Mouse (Mus musculus) lung, postnatal 0 days (tissue): ENCODE results near the gene Gpr137. TPM values are rescaled to one million over a fixed set of nuclear protein-coding genes. Genes with fewer than 3 reads are reported as not detected.
A peak's percentile ranks its signal among the peaks of the same experiment; 100 is the strongest.

Source experiments
- ATAC-seq: fragments of 200-750 bp; cut with Nextera tagmentation; 2 replicates; pipeline ENCODE4 v1.8.0; 2017; ENCODE audit warnings: moderate library complexity
- DNase-seq: peaks from one replicate; pipeline ENCODE4 v3.0.0-alpha.2; 2016; ENCODE audit warnings: low spot score
- H3K27ac ChIP-seq: fragments of 300-500 bp; sonication (generic); 2 replicates; pipeline ENCODE4 v1.5.1; 2014; ENCODE audit warnings: antibody characterized with exemption, mild to moderate bottlenecking, low read length, mixed read lengths
- H3K27me3 ChIP-seq: fragments of 300-500 bp; sonication (generic); replicated peaks from 2 replicates; pipeline ENCODE4 v1.6.1; 2014; ENCODE audit warnings: low read length, mixed read lengths; ENCODE audit not compliant: insufficient read depth
- H3K36me3 ChIP-seq: fragments of 300-500 bp; sonication (generic); 2 replicates; pipeline ENCODE4 v1.6.1; 2014; ENCODE audit warnings: low read length, mixed read lengths; ENCODE audit not compliant: insufficient read depth
- H3K4me1 ChIP-seq: fragments of 300-500 bp; sonication (generic); 2 replicates; pipeline ENCODE4 v1.6.1; 2014; ENCODE audit warnings: antibody characterized with exemption, low read depth, low read length, mixed read lengths; ENCODE audit not compliant: insufficient read depth
- H3K4me2 ChIP-seq: fragments of 300-500 bp; sonication (generic); replicated peaks from 2 replicates; pipeline ENCODE4 v1.6.1; 2014; ENCODE audit warnings: low read depth, mild to moderate bottlenecking, low read length, moderate library complexity, mixed read lengths
- H3K4me3 ChIP-seq: fragments of 300-500 bp; sonication (generic); 2 replicates; pipeline ENCODE4 v1.5.1; 2014; ENCODE audit warnings: low read depth, low read length
- H3K9ac ChIP-seq: fragments of 300-500 bp; sonication (generic); replicated peaks from 2 replicates; pipeline ENCODE4 v1.6.1; 2014; ENCODE audit warnings: low read depth, mild to moderate bottlenecking
- H3K9me3 ChIP-seq: fragments of 300-500 bp; sonication (generic); 2 replicates; pipeline ENCODE4 v1.6.1; 2016; ENCODE audit warnings: low read length, mixed read lengths
- CTCF ChIP-seq: IDR thresholded peaks from 2 replicates; pipeline ENCODE4 v1.5.1; 2016; ENCODE audit warnings: antibody characterized with exemption, mild to moderate bottlenecking
- EP300 ChIP-seq: IDR thresholded peaks from 2 replicates; pipeline ENCODE4 v1.6.1; 2016; ENCODE audit warnings: antibody characterized with exemption, mild to moderate bottlenecking, control low read depth
- WGBS: fragments of 180-500 bp; shearing (Covaris S2); extraction: QIAGEN DNeasy Blood & Tissue Kit; methylation state at CpG from one replicate; pipeline ENCODE4 v1.1.7; 2014; 5-methylcytosine and 5-hydroxymethylcytosine counted together
- polyA plus RNA-seq: library from polyadenylated mRNA; unstranded; fragments of >200 nt; fragmentation: Nextera tagmentation; extraction: Ambion mirVana; gene quantifications from 2 replicates; pipeline ENCODE4 v1.2.1, GENCODE M21; 2015

Gpr137 gene
- polyA plus RNA-seq, 1 experiment from 2014 or later = 33.5 TPM

DNA sequence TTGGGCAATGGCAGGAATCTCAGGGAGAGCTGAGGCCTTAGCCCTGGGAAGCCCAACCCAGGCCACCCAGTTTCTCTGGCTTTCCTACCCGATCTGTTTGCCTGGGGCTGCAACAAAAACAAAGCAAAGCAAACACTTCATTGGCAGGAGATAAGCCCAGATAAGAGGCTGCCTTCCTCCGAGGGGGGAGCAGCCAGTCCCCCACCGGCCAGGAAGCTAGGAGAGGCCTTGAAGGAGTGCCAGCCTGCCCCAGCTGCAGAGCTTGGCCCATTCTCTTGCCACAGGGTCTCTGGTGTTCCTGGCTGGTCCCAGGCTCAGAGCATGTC is 10.4 kb upstream of the Gpr137 start:
- peak; percentile 91 for DNase-seq

DNA sequence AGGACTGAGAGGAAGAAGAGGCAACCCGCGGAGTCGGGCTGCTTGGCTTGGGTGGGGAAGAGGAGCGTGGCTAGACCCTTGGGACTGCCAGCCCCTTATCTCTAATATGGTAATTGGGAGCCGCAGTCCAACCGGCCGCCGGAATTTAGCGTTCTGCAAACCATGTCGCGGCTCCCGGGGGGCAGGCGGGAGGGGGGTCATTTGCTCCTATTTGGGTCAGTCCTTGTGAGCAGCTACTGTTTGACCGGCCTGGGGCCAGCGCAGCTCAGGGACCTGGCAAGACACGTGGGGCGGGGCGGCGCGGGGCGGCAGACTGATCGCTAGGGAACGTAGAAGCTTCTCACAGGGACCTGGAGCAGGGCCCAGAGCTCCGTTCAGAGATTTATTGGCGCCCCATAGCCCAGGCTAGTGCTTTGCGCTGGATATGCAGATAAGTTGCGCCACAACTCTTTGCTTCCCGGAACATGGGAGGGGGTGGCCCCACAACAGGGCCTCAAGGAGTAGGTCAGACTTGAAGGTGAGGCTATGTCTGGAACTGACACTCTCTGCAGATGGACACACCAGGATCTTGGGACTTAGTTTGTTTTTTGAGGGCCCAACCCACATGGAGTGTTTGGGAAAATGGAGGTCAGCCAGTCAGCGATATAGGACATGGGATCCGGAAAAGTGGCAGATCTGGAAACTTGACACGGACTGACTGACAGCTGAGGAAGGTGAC is 9.9 kb upstream of the Gpr137 start:
- H3K4me1 ChIP-seq = peaks cover 16% of the 10 kb centered on the region; the same call in 1 of the 2 replicates
- peak overlapping the region; percentile 72 for H3K9ac ChIP-seq
- H3K4me3 ChIP-seq = peak overlapping the region; percentile 64
- peak overlapping the region; percentile 91 for H3K4me2 ChIP-seq
- DNase-seq = peak; percentile 93
- under 1% methylated on average over 31 of the region's 31 CpGs for WGBS
- no peak for TF ChIP-seq CTCF
- no peak; the same call in 1 of the 2 replicates for TF ChIP-seq EP300
- peak overlapping the region; percentile 99 for H3K27ac ChIP-seq
- no peaks in the 10 kb centered on the region for H3K27me3 ChIP-seq
- ATAC-seq = peak; percentile 71
- H3K36me3 ChIP-seq = 0 out of 2 replicates have a peak, but pooled peaks cover 16% of the 10 kb centered on the region
- H3K9me3 ChIP-seq = no peaks in the 10 kb centered on the region

More for the DNA sequence above, 10.4 kb upstream of the Gpr137 start:
- H3K27ac ChIP-seq = peak overlapping the region; percentile 99
- 6% methylated on average over 3 of the region's 3 CpGs for WGBS
- TF ChIP-seq EP300 = peak; percentile 59
- TF ChIP-seq CTCF = no peak
- no peaks in the 10 kb centered on the region for H3K9me3 ChIP-seq
- H3K36me3 ChIP-seq = peaks cover 20% of the 10 kb centered on the region; the same call in 1 of the 2 replicates
- no peaks in the 10 kb centered on the region for H3K27me3 ChIP-seq
- H3K4me2 ChIP-seq = peak overlapping the region; percentile 91
- ATAC-seq = peak; percentile 60
- peak overlapping the region; percentile 43 for H3K9ac ChIP-seq
- H3K4me1 ChIP-seq = peaks cover 16% of the 10 kb centered on the region; the same call in 1 of the 2 replicates
- peak overlapping the region; percentile 8; the same call in 1 of the 2 replicates for H3K4me3 ChIP-seq

- Histone ChIP-seq H3K27ac (peak overlapping the region; percentile 99), H3K9ac (peak overlapping the region; percentile 72), H3K4me2 (peak overlapping the region; percentile 91), H3K4me3 (peak overlapping the region; percentile 64), H3K36me3 (0 out of 2 replicates have a peak, but pooled peaks cover 9% of the 10 kb centered on the region), H3K27me3 (no peaks in the 10 kb centered on the region), H3K4me1 (peaks cover 16% of the 10 kb centered on the region; the same call in 1 of the 2 replicates), H3K9me3 (no peaks in the 10 kb centered on the region)
- under 1% methylated on average over 35 of the region's 35 CpGs for WGBS
- TF ChIP-seq EP300 (peak; percentile 96), CTCF (no peak; the same call in 1 of the 2 replicates)
- ATAC-seq (peak; percentile 78), DNase-seq (peak; percentile 99)
Observed at GRCm38 (mm10) chr19:6951381-6951968, 9.2 kb upstream of the Gpr137 start.

DNA sequence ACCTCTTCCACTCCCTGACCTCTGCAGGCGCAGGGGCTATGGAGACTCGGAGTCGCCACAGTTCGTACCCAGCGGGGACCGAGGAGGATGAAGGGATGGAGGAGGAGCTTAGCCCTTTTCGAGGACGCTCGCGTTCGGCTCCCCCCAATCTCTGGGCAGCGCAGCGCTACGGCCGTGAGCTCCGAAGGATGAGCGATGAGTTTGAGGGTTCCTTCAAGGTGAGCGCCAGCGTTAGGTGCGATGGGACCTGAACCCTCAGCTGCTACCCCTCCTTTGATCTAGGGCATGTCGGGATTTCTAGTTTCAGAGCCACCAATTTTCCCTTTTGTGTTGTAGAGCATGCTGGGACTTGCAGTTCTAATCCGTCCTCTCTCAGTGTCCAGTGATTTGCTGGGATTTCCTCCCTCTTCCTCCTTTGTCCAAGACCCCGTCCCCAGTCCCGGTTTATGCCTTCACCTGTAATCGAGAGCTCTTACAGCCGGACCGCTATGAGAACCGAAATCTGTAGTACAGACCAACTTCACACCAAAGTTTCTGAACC is 8.4 kb upstream of the Gpr137 start:
- ATAC-seq (peak; percentile 3; the same call in 1 of the 2 replicates), DNase-seq (peak; percentile 75)
- Histone ChIP-seq H3K27ac (peak overlapping the region; percentile 99), H3K4me1 (peaks cover 16% of the 10 kb centered on the region; the same call in 1 of the 2 replicates), H3K27me3 (no peaks in the 10 kb centered on the region), H3K9me3 (no peaks in the 10 kb centered on the region), H3K36me3 (0 out of 2 replicates have a peak, but pooled peaks cover under 1% of the 10 kb centered on the region), H3K4me3 (peak overlapping the region; percentile 64), H3K4me2 (peak overlapping the region; percentile 91), H3K9ac (peak overlapping the region; percentile 69)
- under 1% methylated on average over 26 of the region's 28 CpGs for WGBS
- TF ChIP-seq CTCF (no peak), EP300 (no peak)

GRCm38 (mm10) chr19:6949951-6950350 is 7.7 kb upstream of the Gpr137 start:
- Histone ChIP-seq H3K4me1 (peaks cover 16% of the 10 kb centered on the region; the same call in 1 of the 2 replicates), H3K27ac (no peak overlapping the region), H3K9ac (peak overlapping the region; percentile 69), H3K36me3 (no peaks in the 10 kb centered on the region), H3K9me3 (no peaks in the 10 kb centered on the region), H3K4me3 (peak overlapping the region; percentile 64), H3K4me2 (peak overlapping the region; percentile 91; the same call in 1 of the 2 replicates), H3K27me3 (no peaks in the 10 kb centered on the region)
- ATAC-seq = no peak
- TF ChIP-seq CTCF = no peak
- TF ChIP-seq EP300 = no peak
- WGBS = 62% methylated on average over 5 of the region's 5 CpGs
- DNase-seq = no peak

DNA sequence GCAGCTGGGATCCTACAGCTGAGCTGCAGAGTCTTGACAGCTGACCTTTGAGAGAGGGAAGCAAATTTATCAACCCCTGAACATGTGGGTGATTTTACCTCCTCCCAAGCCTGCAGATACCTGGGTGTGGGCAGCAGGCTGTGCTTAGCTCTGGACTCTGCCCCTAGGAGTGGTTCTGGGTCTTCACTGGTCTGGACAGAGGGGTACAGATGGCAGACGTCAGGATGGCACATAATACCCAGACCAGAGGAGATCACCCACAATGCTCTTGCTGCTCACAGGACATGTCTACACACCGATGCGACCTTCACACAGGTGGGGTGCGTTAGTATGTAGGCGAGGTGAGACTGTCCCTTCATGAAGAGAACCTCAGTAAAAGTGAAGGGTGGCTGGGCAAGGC is 7.3 kb upstream of the Gpr137 start:
- no peak overlapping the region for H3K9ac ChIP-seq

More for the DNA sequence above, 7.3 kb upstream of the Gpr137 start:
- no peaks in the 10 kb centered on the region for H3K36me3 ChIP-seq
- no peak overlapping the region for H3K27ac ChIP-seq
- no peaks in the 10 kb centered on the region for H3K9me3 ChIP-seq
- peaks cover 16% of the 10 kb centered on the region; the same call in 1 of the 2 replicates for H3K4me1 ChIP-seq
- WGBS = 83% methylated on average over 5 of the region's 5 CpGs
- TF ChIP-seq CTCF = no peak
- no peak for TF ChIP-seq EP300
- DNase-seq (no peak), ATAC-seq (no peak)
- no peak overlapping the region for H3K4me2 ChIP-seq
- H3K27me3 ChIP-seq = no peaks in the 10 kb centered on the region
- no peak overlapping the region for H3K4me3 ChIP-seq
